Mouse (Mus musculus) thymus, postnatal 0 days (tissue): ENCODE results near the gene Mepce. TPM values are rescaled to one million over a fixed set of nuclear protein-coding genes. Genes with fewer than 3 reads are reported as not detected.
A peak's percentile ranks its signal among the peaks of the same experiment; 100 is the strongest.

Experiments used
- DNase-seq: peaks from one replicate; pipeline ENCODE4 v3.0.0-alpha.2; 2015; ENCODE audit warnings: low spot score
- polyA plus RNA-seq: library from polyadenylated mRNA; unstranded; fragments of >200 nt; fragmentation: Nextera tagmentation; extraction: Ambion mirVana; gene quantifications from 2 replicates; pipeline ENCODE4 v1.2.1, GENCODE M21; 2015

Mepce gene
- polyA plus RNA-seq, 1 experiment from 2014 or later, result 17.2 TPM

- no peak for DNase-seq
Observed at GRCm38 (mm10) chr5:137788946-137789531, 1.6 kb upstream of the Mepce start.

- DNase-seq, result no peak
Observed at GRCm38 (mm10) chr5:137788171-137788570, 716 bp upstream of the Mepce start.

- DNase-seq, result peak; percentile 100
Observed at GRCm38 (mm10) chr5:137786109-137786942, 1.1 kb downstream of the Mepce start.

- peak; percentile 68 for DNase-seq
Observed at GRCm38 (mm10) chr5:137785164-137786031, 2.1 kb downstream of the Mepce start.

GRCm38 (mm10) chr5:137784546-137784945 lies 2.9 kb downstream of the Mepce start:
- no peak for DNase-seq

- DNase-seq, result no peak
Observed at GRCm38 (mm10) chr5:137783901-137784540, 3.4 kb downstream of the Mepce start.

- no peak for DNase-seq
Observed at GRCm38 (mm10) chr5:137782776-137783522, 4.5 kb downstream of the Mepce start.

GRCm38 (mm10) chr5:137781661-137782060 lies 5.8 kb downstream of the Mepce start:
- no peak for DNase-seq

GRCm38 (mm10) chr5:137779053-137779933 lies 8.2 kb downstream of the Mepce start:
- DNase-seq, result peak; percentile 32

GRCm38 (mm10) chr5:137778635-137779034 lies 8.8 kb downstream of the Mepce start, which contains the start of gene Ppp1r35:
Gene Ppp1r35 (plus strand): TSS chr5:137778849.
- DNase-seq, result peak; percentile 97

GRCm38 (mm10) chr5:137777267-137777845 lies 10.1 kb downstream of the Mepce start:
- no peak for DNase-seq

GRCm38 (mm10) chr5:137776408-137776918 lies 11.0 kb downstream of the Mepce start:
- DNase-seq, result peak; percentile 76

GRCm38 (mm10) chr5:137775587-137776290 lies 11.7 kb downstream of the Mepce start:
- DNase-seq, result no peak

- no peak for DNase-seq
Observed at GRCm38 (mm10) chr5:137772755-137773154, 14.7 kb downstream of the Mepce start.

- peak; percentile 82 for DNase-seq
Observed at GRCm38 (mm10) chr5:137770709-137771108, 16.7 kb downstream of the Mepce start.

- DNase-seq, result no peak
Observed at GRCm38 (mm10) chr5:137768475-137768874, 19.0 kb downstream of the Mepce start.

GRCm38 (mm10) chr5:137766270-137766669 lies 21.2 kb downstream of the Mepce start:
- DNase-seq, result peak; percentile 65
